In genomic region chr2:31473941-31474340, GRCm38 (mm10) we compare ENCODE assay signal across 14 mouse cellular contexts. TPM values are rescaled to one million over a fixed set of nuclear protein-coding genes. Genes with fewer than 3 reads are reported as not detected.
DNase-seq lines count a peak whose midpoint lies in the region; ATAC-seq and TF ChIP-seq lines count a peak whose summit lies in the region.
"Had no signal": no experiment of that assay in that cellular context is flagged by ENCODE, and none has a peak within 500 bp of the region (broad histone marks: within the 10 kb centered on the region; RNA-seq: fewer than 3 reads in every experiment).

No protein-coding gene starts in this region.

- H3K27me3 ChIP-seq in kidney, embryonic 15.5 days = peaks cover 27% of the 10 kb centered on the region

- 72% methylated on average over 4 of the region's 4 CpGs for WGBS in kidney, embryonic 15.5 days

- no peak overlapping the region for H3K9ac ChIP-seq in kidney, embryonic 15.5 days
- H3K9ac ChIP-seq: embryonic facial prominence, embryonic 13.5 days; neural tube, embryonic 12.5 days had no signal

- H3K4me3 ChIP-seq in kidney, embryonic 15.5 days (replicated peaks) = no peak overlapping the region
- no peak overlapping the region for H3K4me3 ChIP-seq in bone marrow macrophage, adult 2 months (ENCODE audit: insufficient read depth, low read length)
- H3K4me3 ChIP-seq: embryonic facial prominence, embryonic 13.5 days; neural tube, embryonic 12.5 days had no signal

- peaks cover 23% of the 10 kb centered on the region for H3K4me1 ChIP-seq in kidney, embryonic 15.5 days
- peaks cover 8% of the 10 kb centered on the region; the same call in 1 of the 2 replicates for H3K4me1 ChIP-seq in bone marrow macrophage, adult 2 months (ENCODE audit: control insufficient read depth, insufficient read depth, low read length)

- no peak for TF ChIP-seq POLR2A in bone marrow macrophage, adult 2 months (IDR thresholded peaks at IDR 0.05; ENCODE audit: borderline replicate concordance, low read depth, low read length)

- no peak overlapping the region for H3K27ac ChIP-seq in kidney, embryonic 15.5 days
- H3K27ac ChIP-seq in bone marrow macrophage, adult 2 months (ENCODE audit: insufficient read depth, low read depth, low read length) = no peak overlapping the region
- H3K27ac ChIP-seq: embryonic facial prominence, embryonic 13.5 days; macrophage; neural tube, embryonic 12.5 days had no signal

- peak; percentile 64 for DNase-seq in kidney, adult 9 months
- peak; percentile 49 for DNase-seq in thymus, postnatal 25 days
- no peak for DNase-seq in thymus, adult 18-20 months
- peak; percentile 72 for DNase-seq in thymus, postnatal 4 days
- no peak for DNase-seq in heart, adult 18-20 months
- DNase-seq in cerebellum, adult 11-12 months = no peak
- DNase-seq: cerebellum, adult 9-10 months; heart, postnatal 14 days; right cerebral cortex, postnatal 14 days had no signal

- no peaks in the 10 kb centered on the region for H3K36me3 ChIP-seq in kidney, embryonic 15.5 days
- H3K36me3 ChIP-seq: embryonic facial prominence, embryonic 13.5 days; neural tube, embryonic 12.5 days had no signal

- TF ChIP-seq CTCF in bone marrow macrophage, adult 2 months (IDR thresholded peaks at IDR 0.05; ENCODE audit: low read depth, low read length) = peak; percentile 41; the same call in 1 of the 2 replicates

- no peak for ATAC-seq in kidney, embryonic 15.5 days (replicated peaks; ENCODE audit: low FRiP score)

- no peak overlapping the region for H3K4me2 ChIP-seq in kidney, embryonic 15.5 days
- H3K4me2 ChIP-seq: embryonic facial prominence, embryonic 13.5 days; neural tube, embryonic 12.5 days had no signal

- H3K9me3 ChIP-seq in kidney, embryonic 15.5 days (replicated peaks) = no peaks in the 10 kb centered on the region
- H3K9me3 ChIP-seq: neural tube, embryonic 12.5 days had no signal

RNA-seq across cellular contexts. Expression of gene Ass1, which starts 3.9 kb away (rescaled TPM):
- 72.1 and 77.8 TPM in 2 replicates for polyA plus RNA-seq in kidney, embryonic 15.5 days (2015; fragmentation: Nextera tagmentation; extraction: Ambion mirVana)
- polyA plus RNA-seq in bone marrow macrophage, adult 2 months (2012; ENCODE audit: insufficient read depth, insufficient read length, missing spikeins) = 10.3 and 12.0 TPM in 2 replicates
- total RNA-seq in heart, adult 18-20 months (2021) = 1 to 10 TPM; 5.2 to 7.6 TPM

Comparison
In these comparisons a context has a peak if more than half of its experiments do, and no peak if none do; other contexts are left out.
1. DNase-seq: peak in kidney, adult 9 months (single experiment), thymus, postnatal 25 days (single experiment) and thymus, postnatal 4 days (single experiment); none in thymus, adult 18-20 months (0 of 2), heart, adult 18-20 months (0 of 2) and cerebellum, adult 11-12 months (single experiment).